In the genomic region with DNA sequence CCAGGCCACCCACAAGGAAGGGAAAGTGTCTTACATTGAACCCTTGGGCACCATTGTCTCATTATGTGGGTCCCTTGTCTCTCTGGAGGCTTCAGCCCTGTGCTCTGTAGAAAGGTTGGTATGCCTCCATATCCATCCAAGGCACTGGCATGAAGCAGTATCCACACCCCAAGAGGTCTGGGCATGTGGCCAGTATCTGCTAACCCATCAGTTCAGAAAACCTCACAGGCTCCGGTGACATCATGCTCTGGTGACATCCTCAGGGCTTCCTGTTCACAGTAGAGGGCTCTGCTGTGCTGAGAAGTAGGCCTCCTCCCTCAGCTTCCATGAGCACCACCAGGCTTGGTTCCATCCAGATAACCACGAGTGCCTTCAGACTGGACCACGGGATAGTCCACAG, we compare ENCODE assay signal across 13 mouse cellular contexts.
A peak's percentile ranks its signal among the peaks of the same experiment; 100 is the strongest.
DNase-seq lines count a peak whose midpoint lies in the region; ATAC-seq and TF ChIP-seq lines count a peak whose summit lies in the region.
"Had no signal": no experiment of that assay in that cellular context is flagged by ENCODE, and none has a peak within 500 bp of the region (broad histone marks: within the 10 kb centered on the region; RNA-seq: fewer than 3 reads in every experiment).

No protein-coding gene starts in this region.

- no peak overlapping the region for H3K27ac ChIP-seq in embryonic facial prominence, embryonic 14.5 days (replicated peaks; ENCODE audit: low read depth, low read length)
- no peak overlapping the region for H3K27ac ChIP-seq in embryonic facial prominence, embryonic 10.5 days (replicated peaks)
- H3K27ac ChIP-seq in lung, embryonic 14.5 days (ENCODE audit: low read depth) = no peak overlapping the region
- H3K27ac ChIP-seq: macrophage had no signal

- WGBS in embryonic facial prominence, embryonic 14.5 days = 83% methylated on average over 3 of the region's 3 CpGs
- 89% methylated on average over 3 of the region's 3 CpGs for WGBS in embryonic facial prominence, embryonic 10.5 days
- 75% methylated on average over 3 of the region's 3 CpGs for WGBS in lung, embryonic 14.5 days

- no peak overlapping the region for H3K4me3 ChIP-seq in embryonic facial prominence, embryonic 14.5 days (ENCODE audit: low read depth, low read length)
- no peak overlapping the region for H3K4me3 ChIP-seq in embryonic facial prominence, embryonic 10.5 days
- no peak overlapping the region for H3K4me3 ChIP-seq in lung, embryonic 14.5 days (ENCODE audit: low read depth, low read length)
- H3K4me3 ChIP-seq: erythroblast, embryonic 14.5 days; myocyte had no signal

- DNase-seq in embryonic facial prominence, embryonic 14.5 days (ENCODE audit: low spot score) = peak; percentile 41
- no peak for DNase-seq in embryonic facial prominence, embryonic 10.5 days (ENCODE audit: low spot score)
- DNase-seq in lung, embryonic 14.5 days = peak; percentile 57
- DNase-seq in lung, postnatal 25 days (ENCODE audit: low spot score) = no peak
- peak; percentile 46 for DNase-seq in cerebellum, adult 11 months
- DNase-seq in lung, postnatal 4 days = peak; percentile 27 to 39
- no peak for DNase-seq in layer of hippocampus, adult 9-10 months (ENCODE audit: low spot score)
- no peak for DNase-seq in frontal cortex, postnatal 10 days (ENCODE audit: low spot score in 2 of 2)
- DNase-seq: B cell, adult 2 months; gastrocnemius, postnatal 10 days had no signal

- no peak for ATAC-seq in embryonic facial prominence, embryonic 14.5 days (ENCODE audit: low read depth)
- no peak for ATAC-seq in lung, embryonic 14.5 days (ENCODE audit: insufficient read depth)

- no peaks in the 10 kb centered on the region for H3K27me3 ChIP-seq in embryonic facial prominence, embryonic 14.5 days (replicated peaks; ENCODE audit: control insufficient read depth, insufficient read depth, low read length)
- H3K27me3 ChIP-seq in embryonic facial prominence, embryonic 10.5 days (replicated peaks; ENCODE audit: low read depth, poor library complexity, severe bottlenecking) = 0 out of 2 replicates have a peak, but pooled peaks cover 2% of the 10 kb centered on the region
- no peaks in the 10 kb centered on the region for H3K27me3 ChIP-seq in lung, embryonic 14.5 days (ENCODE audit: insufficient read depth, low read length)

- TF ChIP-seq CTCF in lung, embryonic 14.5 days (IDR thresholded peaks at IDR 0.05; ENCODE audit: low read depth) = no peak

- H3K4me2 ChIP-seq in embryonic facial prominence, embryonic 14.5 days (ENCODE audit: low read depth, low read length) = no peak overlapping the region
- no peak overlapping the region for H3K4me2 ChIP-seq in lung, embryonic 14.5 days

- no peak overlapping the region for H3K9ac ChIP-seq in embryonic facial prominence, embryonic 14.5 days (ENCODE audit: low read depth, low read length)
- H3K9ac ChIP-seq in lung, embryonic 14.5 days = no peak overlapping the region

- no peaks in the 10 kb centered on the region for H3K4me1 ChIP-seq in embryonic facial prominence, embryonic 14.5 days (ENCODE audit: control insufficient read depth, insufficient read depth, low read length)
- peaks cover 17% of the 10 kb centered on the region for H3K4me1 ChIP-seq in embryonic facial prominence, embryonic 10.5 days
- H3K4me1 ChIP-seq in lung, embryonic 14.5 days (ENCODE audit: insufficient read depth) = no peaks in the 10 kb centered on the region

- H3K36me3 ChIP-seq in embryonic facial prominence, embryonic 14.5 days (ENCODE audit: control insufficient read depth, insufficient read depth, low read length) = peaks cover 33% of the 10 kb centered on the region
- peaks cover 34% of the 10 kb centered on the region for H3K36me3 ChIP-seq in embryonic facial prominence, embryonic 10.5 days (replicated peaks)
- H3K36me3 ChIP-seq in lung, embryonic 14.5 days (ENCODE audit: insufficient read depth) = peaks cover 31% of the 10 kb centered on the region; the same call in 1 of the 2 replicates

- H3K9me3 ChIP-seq in embryonic facial prominence, embryonic 14.5 days (ENCODE audit: control insufficient read depth, low read length) = no peaks in the 10 kb centered on the region
- no peaks in the 10 kb centered on the region for H3K9me3 ChIP-seq in embryonic facial prominence, embryonic 10.5 days
- H3K9me3 ChIP-seq in lung, embryonic 14.5 days (ENCODE audit: low read depth, low read length) = no peaks in the 10 kb centered on the region

Comparison
In these comparisons a context has a peak if more than half of its experiments do, and no peak if none do; other contexts are left out.
1. DNase-seq: peak in embryonic facial prominence, embryonic 14.5 days (single experiment), lung, embryonic 14.5 days (single experiment), cerebellum, adult 11 months (single experiment) and lung, postnatal 4 days (2 of 2); none in embryonic facial prominence, embryonic 10.5 days (single experiment), lung, postnatal 25 days (single experiment), layer of hippocampus, adult 9-10 months (single experiment) and frontal cortex, postnatal 10 days (0 of 2).